Mouse (Mus musculus) E14TG2a.4 (cell line): ENCODE results near the gene Cdc37l1.

Source experiments
- H3K27me3 ChIP-seq: 2 replicates; pipeline ENCODE4 v1.6.1; 2014; ENCODE audit warnings: low read length, control low read depth; ENCODE audit not compliant: insufficient read depth
- H3K36me3 ChIP-seq: 2 replicates; pipeline ENCODE4 v1.6.1; 2014; ENCODE audit warnings: low read length, control low read depth; ENCODE audit not compliant: insufficient read depth
- H3K4me1 ChIP-seq: replicated peaks from 2 replicates; pipeline ENCODE4 v1.6.1; 2014; ENCODE audit warnings: low read depth, low read length, control low read depth
- H3K4me3 ChIP-seq: replicated peaks from 2 replicates; pipeline ENCODE4 v1.5.1; 2014; ENCODE audit warnings: mild to moderate bottlenecking, low read length
- H3K9me3 ChIP-seq: 2 replicates; pipeline ENCODE4 v1.6.1; 2014; ENCODE audit warnings: low read length, control low read depth
- CTCF ChIP-seq: conservative IDR thresholded peaks from 2 replicates; pipeline ENCODE4 v1.5.1; 2014; ENCODE audit warnings: low read length
- NANOG ChIP-seq: IDR thresholded peaks from 2 replicates; pipeline ENCODE4 v1.6.1; 2014; ENCODE audit warnings: borderline replicate concordance, low read length, mixed read lengths
- POU5F1 ChIP-seq: IDR thresholded peaks from 2 replicates; pipeline ENCODE4 v1.6.1; 2014; ENCODE audit warnings: low read length, borderline replicate concordance

The Cdc37l1 gene

DNA sequence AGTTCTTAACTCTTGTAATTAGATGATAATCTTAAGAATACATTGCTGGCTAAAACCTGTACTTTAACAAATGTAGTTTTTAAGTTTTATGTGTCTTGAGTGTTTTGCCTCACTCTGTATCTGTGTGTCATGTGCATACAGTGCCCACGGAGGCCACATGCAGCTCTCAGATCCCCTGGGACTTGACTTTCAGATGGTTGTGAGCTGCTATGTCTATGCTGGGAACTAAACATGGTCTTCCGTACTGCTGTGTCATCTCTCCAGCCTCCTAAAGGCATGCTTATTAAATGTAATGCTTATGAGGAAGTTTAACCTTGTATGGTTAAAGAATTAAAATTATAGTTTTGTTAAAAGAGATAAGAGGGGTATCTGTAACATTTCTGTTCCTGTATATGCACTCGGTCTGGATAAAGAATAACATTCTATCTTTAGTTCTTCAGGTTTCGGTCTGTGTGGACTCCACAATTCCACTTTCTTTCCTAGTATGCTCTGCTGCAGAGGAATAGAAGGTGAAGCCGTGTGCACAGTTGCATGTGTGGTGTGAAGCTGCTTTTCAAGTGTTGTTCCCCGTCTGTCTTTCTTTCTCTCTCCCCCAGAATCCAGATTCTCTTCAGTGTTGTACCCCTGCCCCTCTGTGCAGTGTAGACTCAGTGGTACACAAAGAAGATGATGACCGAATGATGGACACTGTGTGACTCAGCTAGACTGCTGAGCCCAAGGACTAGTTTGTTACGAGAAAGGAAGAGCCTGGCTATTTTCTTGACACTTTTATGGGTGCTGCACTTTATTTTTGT, 25.5 kb downstream of the Cdc37l1 start:
- H3K9me3 ChIP-seq = no peaks in the 10 kb centered on the region
- TF ChIP-seq POU5F1 (no peak), NANOG (no peak), CTCF (no peak)
- no peaks in the 10 kb centered on the region for H3K27me3 ChIP-seq
- H3K4me1 ChIP-seq = peaks cover 29% of the 10 kb centered on the region
- H3K4me3 ChIP-seq = no peak overlapping the region
- H3K36me3 ChIP-seq = peaks cover 89% of the 10 kb centered on the region

DNA sequence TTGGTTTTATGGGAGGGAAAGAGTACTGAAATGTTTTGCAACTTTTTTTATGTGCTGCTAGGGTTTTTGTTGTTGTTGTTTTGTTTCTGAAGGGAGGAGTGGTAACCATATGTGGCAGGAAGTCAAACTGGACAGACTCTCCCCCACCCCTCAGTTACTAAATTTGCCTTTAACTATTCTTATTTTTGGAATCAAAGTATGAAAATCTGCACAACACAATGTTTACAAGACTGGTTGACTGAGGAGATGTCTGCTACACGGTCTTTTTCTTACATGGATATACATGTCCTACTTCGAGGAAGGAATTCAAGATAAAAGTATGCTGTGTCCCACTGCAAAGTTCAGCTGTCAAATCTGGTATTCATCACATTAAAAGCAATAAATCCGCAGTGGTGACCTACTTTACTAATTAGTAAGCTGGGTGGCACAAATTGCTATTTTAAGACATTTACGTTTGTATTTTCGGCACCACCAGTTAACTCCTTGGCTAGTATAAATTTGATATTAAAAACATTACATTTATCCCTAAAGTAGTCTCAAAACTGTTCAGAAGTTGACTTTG, 26.1 kb downstream of the Cdc37l1 start:
- no peaks in the 10 kb centered on the region for H3K9me3 ChIP-seq
- TF ChIP-seq POU5F1 (no peak), NANOG (no peak), CTCF (no peak)
- no peak overlapping the region for H3K4me3 ChIP-seq
- H3K27me3 ChIP-seq = no peaks in the 10 kb centered on the region
- H3K36me3 ChIP-seq = peaks cover 89% of the 10 kb centered on the region
- H3K4me1 ChIP-seq = peaks cover 23% of the 10 kb centered on the region

DNA sequence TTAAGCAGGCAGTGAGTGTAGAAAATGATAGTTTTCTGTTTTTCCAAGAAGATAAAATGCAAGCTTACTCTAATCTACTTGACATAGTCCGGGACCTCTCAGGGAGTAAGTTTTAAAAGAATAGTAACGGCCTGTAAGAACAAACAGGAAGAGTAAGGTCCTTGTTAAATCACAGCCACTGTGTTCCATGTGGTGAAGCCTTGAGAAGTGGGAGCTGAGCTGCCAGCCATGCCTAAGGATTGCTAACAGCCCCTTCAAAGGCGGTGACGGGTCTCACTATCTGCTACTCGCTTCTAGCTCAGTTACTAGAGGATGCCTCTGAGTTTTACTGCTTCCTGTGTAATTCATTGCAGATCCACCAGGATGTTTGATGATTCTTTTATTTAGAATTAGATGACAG, 26.6 kb downstream of the Cdc37l1 start:
- H3K9me3 ChIP-seq = no peaks in the 10 kb centered on the region
- peaks cover 90% of the 10 kb centered on the region for H3K36me3 ChIP-seq
- no peak overlapping the region for H3K4me3 ChIP-seq
- H3K27me3 ChIP-seq = no peaks in the 10 kb centered on the region
- H3K4me1 ChIP-seq = peaks cover 18% of the 10 kb centered on the region
- TF ChIP-seq POU5F1 (no peak), CTCF (no peak), NANOG (no peak)

DNA sequence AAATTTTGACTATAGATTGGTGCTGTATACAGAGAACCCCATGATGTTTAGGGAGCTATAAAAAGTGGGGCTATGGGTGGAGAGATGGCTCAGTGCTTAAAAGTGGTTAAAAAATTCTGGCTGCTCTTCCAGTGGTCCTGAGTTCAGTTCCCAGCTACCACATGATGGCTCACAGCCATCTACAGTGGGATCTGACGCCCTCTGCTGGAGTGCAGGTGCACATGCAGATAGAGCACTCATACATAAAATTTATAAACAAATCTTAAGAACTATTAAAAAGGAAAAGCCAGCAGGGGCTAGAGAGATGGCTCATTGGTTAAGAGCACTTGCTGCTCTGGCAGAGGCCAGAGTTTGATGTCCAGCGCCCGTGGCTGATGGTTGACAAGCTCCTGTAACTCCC, 29.5 kb downstream of the Cdc37l1 start:
- peaks cover 92% of the 10 kb centered on the region for H3K36me3 ChIP-seq
- no peaks in the 10 kb centered on the region for H3K9me3 ChIP-seq
- H3K27me3 ChIP-seq = no peaks in the 10 kb centered on the region
- no peak overlapping the region for H3K4me3 ChIP-seq
- TF ChIP-seq CTCF = peak; percentile 76
- TF ChIP-seq POU5F1 = no peak
- TF ChIP-seq NANOG = no peak
- H3K4me1 ChIP-seq = peaks cover 19% of the 10 kb centered on the region

DNA sequence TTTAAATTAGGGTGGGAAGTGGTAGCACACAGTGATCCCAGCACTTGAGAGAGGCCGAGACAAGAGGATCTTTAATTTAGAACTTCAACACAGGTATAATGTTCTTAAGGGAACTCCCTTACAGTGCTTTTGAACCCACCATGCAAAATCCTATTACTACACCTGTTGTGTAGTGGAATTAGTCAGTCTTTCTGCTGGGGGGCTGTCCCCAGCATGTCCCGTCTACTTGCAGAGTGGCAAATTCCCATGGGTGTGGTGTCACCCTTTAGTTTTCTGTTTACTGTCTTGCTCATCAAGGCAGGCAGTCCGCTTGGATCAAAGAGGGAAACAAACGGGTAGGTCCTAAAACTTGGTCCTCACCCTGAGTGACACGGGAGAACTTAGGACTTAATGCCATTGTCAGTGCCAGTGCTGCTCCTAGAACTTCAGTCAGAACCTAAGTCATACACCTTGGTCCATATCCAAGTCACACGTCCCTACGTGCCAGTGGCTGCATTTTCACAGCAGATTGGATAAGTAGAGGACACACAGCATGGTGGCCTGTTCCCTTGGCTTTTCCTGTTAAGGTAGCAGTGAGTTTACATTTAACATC, 31.7 kb downstream of the Cdc37l1 start:
- peaks cover 95% of the 10 kb centered on the region for H3K36me3 ChIP-seq
- H3K27me3 ChIP-seq = no peaks in the 10 kb centered on the region
- TF ChIP-seq POU5F1 = no peak
- TF ChIP-seq CTCF = no peak
- no peak for TF ChIP-seq NANOG
- H3K4me1 ChIP-seq = peaks cover 21% of the 10 kb centered on the region
- H3K4me3 ChIP-seq = no peak overlapping the region
- H3K9me3 ChIP-seq = no peaks in the 10 kb centered on the region

DNA sequence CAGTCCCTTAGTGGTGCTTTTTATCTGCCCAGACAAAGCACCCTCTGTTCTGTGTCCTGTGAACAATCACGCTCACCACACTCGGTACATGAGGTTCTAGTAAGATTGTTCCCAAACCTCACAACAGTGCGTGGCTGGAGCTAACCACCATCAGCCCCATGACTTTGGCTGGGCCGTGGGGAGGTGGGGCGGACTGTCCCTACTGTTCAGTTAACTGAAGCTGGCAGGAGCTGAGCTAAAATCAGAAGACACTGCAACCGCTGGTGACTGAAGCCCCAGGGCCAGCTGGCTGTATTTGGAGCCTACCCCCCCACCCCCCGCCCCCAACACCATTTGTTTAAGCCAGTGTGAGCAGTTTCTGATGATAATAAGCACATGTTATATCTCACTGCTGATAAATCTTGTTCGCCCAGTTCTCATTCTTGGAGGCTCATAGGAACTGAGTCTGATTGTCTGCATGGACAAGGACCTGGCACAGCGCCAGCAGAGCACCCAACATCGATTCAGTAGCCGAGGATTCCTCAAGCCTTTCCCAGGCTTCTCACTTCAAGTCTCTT, 34.3 kb downstream of the Cdc37l1 start:
- H3K4me3 ChIP-seq = no peak overlapping the region
- no peaks in the 10 kb centered on the region for H3K27me3 ChIP-seq

DNA sequence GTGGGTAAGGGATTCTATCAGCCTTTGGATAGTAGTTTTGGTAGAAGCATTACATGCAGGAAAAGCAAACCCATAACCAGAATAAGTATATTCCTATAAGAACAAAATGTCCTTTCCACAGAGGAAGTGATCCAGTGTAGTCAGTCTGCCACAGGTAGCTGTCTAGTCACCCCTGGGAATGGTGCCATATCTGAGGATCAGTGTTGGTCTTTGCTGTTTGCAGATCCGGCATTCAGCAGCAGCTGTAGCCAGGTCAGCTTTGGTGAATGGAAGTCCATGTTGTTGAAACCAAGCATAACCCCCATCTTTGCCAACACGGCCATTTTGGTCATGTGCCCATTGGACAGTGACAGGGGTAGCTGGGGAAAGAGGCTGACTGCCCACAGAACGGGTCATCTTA, 41.6 kb downstream of the Cdc37l1 start:
- Histone ChIP-seq H3K9me3 (no peaks in the 10 kb centered on the region), H3K4me1 (peaks cover 2% of the 10 kb centered on the region; the same call in 1 of the 2 replicates), H3K4me3 (no peak overlapping the region), H3K27me3 (no peaks in the 10 kb centered on the region), H3K36me3 (peaks cover 31% of the 10 kb centered on the region)
- TF ChIP-seq NANOG = no peak
- TF ChIP-seq POU5F1 = no peak
- TF ChIP-seq CTCF = no peak

More for the DNA sequence above, 34.3 kb downstream of the Cdc37l1 start:
- TF ChIP-seq POU5F1 = no peak
- H3K4me1 ChIP-seq = peaks cover 21% of the 10 kb centered on the region
- no peaks in the 10 kb centered on the region for H3K9me3 ChIP-seq
- H3K36me3 ChIP-seq = peaks cover 76% of the 10 kb centered on the region

DNA sequence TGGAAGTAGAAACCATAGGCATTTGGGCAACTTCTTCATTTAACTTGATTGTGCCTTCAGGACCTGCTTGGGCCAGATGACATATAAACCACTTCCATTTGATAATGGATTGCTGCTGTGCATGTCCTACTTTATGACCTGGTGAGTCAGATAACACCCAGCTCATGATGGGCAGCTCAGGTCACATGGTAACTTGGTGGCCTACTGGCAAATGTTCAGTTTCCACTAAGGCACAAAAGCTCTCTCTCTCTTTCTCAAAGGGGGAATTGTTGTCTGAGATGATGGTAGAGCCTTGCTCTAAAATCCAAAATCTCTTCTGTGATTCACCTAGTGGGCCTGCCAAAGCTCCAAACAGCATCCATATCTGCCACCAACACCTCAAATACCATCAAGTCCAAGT, 42.5 kb downstream of the Cdc37l1 start:
- Histone ChIP-seq H3K9me3 (no peaks in the 10 kb centered on the region), H3K4me1 (0 out of 2 replicates have a peak, but pooled peaks cover 2% of the 10 kb centered on the region)
- TF ChIP-seq POU5F1 (no peak), CTCF (no peak), NANOG (no peak)

More for the DNA sequence above, 42.5 kb downstream of the Cdc37l1 start:
- no peaks in the 10 kb centered on the region for H3K27me3 ChIP-seq
- H3K36me3 ChIP-seq = peaks cover 33% of the 10 kb centered on the region
- no peak overlapping the region for H3K4me3 ChIP-seq
